Mouse (Mus musculus) ES-E14 (cell line): ENCODE measurements around the gene Clint1. TPM values are rescaled to one million over a fixed set of nuclear protein-coding genes. Genes with fewer than 3 reads are reported as not detected.

ENCODE experiments used
- DNase-seq: peaks from one replicate; pipeline ENCODE4 v3.0.0-alpha.2; 2013; ENCODE audit warnings: low read depth, low spot score
- H3K27ac ChIP-seq: 2 replicates; pipeline ENCODE4 v1.5.1; 2012; ENCODE audit warnings: low read depth, mild to moderate bottlenecking, low read length, moderate library complexity, mixed read lengths; ENCODE audit not compliant: poor library complexity, insufficient read depth, severe bottlenecking
- H3K36me3 ChIP-seq: 2 replicates; pipeline ENCODE4 v1.6.1; 2012; ENCODE audit warnings: mild to moderate bottlenecking, low read length, moderate library complexity, mixed read lengths; ENCODE audit not compliant: control insufficient read depth, poor library complexity, insufficient read depth, severe bottlenecking
- H3K4me1 ChIP-seq, 2 experiments: fragments of 150-350 bp in 1 of 2; sonication (generic) in 1 of 2; 2 replicates each; pipeline ENCODE4 v1.6.1; 2012; ENCODE audit warnings: low read length in 2 of 2, mild to moderate bottlenecking in 1 of 2, mixed read lengths in 1 of 2; ENCODE audit not compliant: control insufficient read depth in 2 of 2, insufficient read depth in 2 of 2, poor library complexity in 1 of 2
- H3K4me3 ChIP-seq, 2 experiments: fragments of 150-350 bp in 1 of 2; sonication (generic) in 1 of 2; 2 replicates each; pipeline ENCODE4 v1.5.1; 2012; ENCODE audit warnings: low read length in 2 of 2, low read depth in 1 of 2, mild to moderate bottlenecking in 1 of 2, mixed read lengths in 1 of 2; ENCODE audit not compliant: insufficient read depth in 1 of 2, poor library complexity in 1 of 2, severe bottlenecking in 1 of 2
- H3K9ac ChIP-seq: 2 replicates; pipeline ENCODE4 v1.6.1; 2012; ENCODE audit warnings: low read depth, mild to moderate bottlenecking, low read length, mixed read lengths; ENCODE audit not compliant: poor library complexity, insufficient read depth, severe bottlenecking
- H3K9me3 ChIP-seq: fragments of 150-350 bp; sonication (generic); 2 replicates; pipeline ENCODE4 v1.6.1; 2012; ENCODE audit warnings: low read depth, mild to moderate bottlenecking, low read length; ENCODE audit not compliant: control insufficient read depth, insufficient read depth
- CHD2 ChIP-seq: IDR thresholded peaks from 2 replicates; pipeline ENCODE4 v1.6.1; 2014; ENCODE audit warnings: mild to moderate bottlenecking, low read depth, low read length, inconsistent platforms
- HCFC1 ChIP-seq: IDR thresholded peaks from 2 replicates; pipeline ENCODE4 v1.6.1; 2012; ENCODE audit warnings: low read length, inconsistent platforms, borderline replicate concordance; ENCODE audit not compliant: insufficient read depth
- MAFK ChIP-seq: IDR thresholded peaks from 2 replicates; pipeline ENCODE4 v1.6.1; 2014; ENCODE audit warnings: mild to moderate bottlenecking, low read depth, low read length, inconsistent platforms; ENCODE audit not compliant: insufficient read depth
- ZC3H11A ChIP-seq: IDR thresholded peaks from 2 replicates; pipeline ENCODE4 v1.6.1; 2012; ENCODE audit warnings: low read depth, mild to moderate bottlenecking, inconsistent platforms, low read length, borderline replicate concordance
- ZNF384 ChIP-seq: IDR thresholded peaks from 2 replicates; pipeline ENCODE4 v1.6.1; 2012; ENCODE audit warnings: low read depth, low read length, inconsistent platforms
- in situ Hi-C, 2 experiments: fragments of 600-800 bp; cut with MboI; formaldehyde crosslinking; loops; one replicate each; pipeline ENCODE4 v1.15.1; 2025; ENCODE audit warnings: low sequenced_read_pairs in 2 of 2, inconsistent platforms in 1 of 2; ENCODE audit not compliant: unreplicated experiment in 2 of 2
- total RNA-seq: library from RNA; depleted of rRNA; stranded (reverse); fragments of 300-350 nt; gene quantifications from 2 replicates; pipeline ENCODE4 v1.2.3, GENCODE M21; 2012

Clint1 gene
- total RNA-seq, 1 experiment: 40.7 TPM

- H3K9ac ChIP-seq: no peak overlapping the region
- in situ Hi-C loops: no loop called here
- TF ChIP-seq ZNF384 (no peak), ZC3H11A (no peak), CHD2 (no peak), MAFK (no peak), HCFC1 (no peak)
- H3K9me3 ChIP-seq: no peaks in the 10 kb centered on the region
- H3K4me1 ChIP-seq: no peaks in the 10 kb centered on the region
- DNase-seq: no peak
- no peak overlapping the region for H3K27ac ChIP-seq
- no peak overlapping the region for H3K4me3 ChIP-seq
- no peaks in the 10 kb centered on the region for H3K36me3 ChIP-seq
These were observed 41.0 kb upstream of the Clint1 start for GRCm38 (mm10) chr11:45810805-45811204.

GRCm38 (mm10) chr11:45815603-45816002 is 36.2 kb upstream of the Clint1 start:
- H3K4me1 ChIP-seq: no peaks in the 10 kb centered on the region
- no peaks in the 10 kb centered on the region for H3K36me3 ChIP-seq
- no peak overlapping the region for H3K27ac ChIP-seq
- in situ Hi-C loops: no loop called here
- TF ChIP-seq MAFK (no peak), ZNF384 (no peak), CHD2 (no peak)
- H3K4me3 ChIP-seq: no peak overlapping the region
- H3K9ac ChIP-seq: no peak overlapping the region
- H3K9me3 ChIP-seq: no peaks in the 10 kb centered on the region
- no peak for DNase-seq

DNA sequence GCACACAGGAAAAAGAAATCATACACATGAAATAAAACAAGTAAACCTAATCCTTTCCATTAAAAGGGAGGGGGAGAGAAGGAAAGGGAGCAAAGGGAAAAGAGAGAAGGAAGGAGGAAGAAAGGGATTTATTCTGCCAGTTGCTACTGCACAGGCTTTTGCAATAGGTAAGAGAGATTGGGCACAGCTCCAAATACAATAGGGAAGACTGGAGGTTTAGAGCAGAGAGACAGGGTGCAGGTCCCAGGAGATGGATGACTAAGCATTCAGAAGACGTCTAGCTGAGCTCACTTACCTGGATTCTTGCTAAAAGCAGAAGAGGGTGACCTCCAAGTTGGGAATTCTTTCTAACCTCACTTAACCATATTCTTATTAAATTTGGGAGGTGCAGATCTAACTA is 35.1 kb upstream of the Clint1 start:
- no peak for DNase-seq
- Histone ChIP-seq H3K36me3 (no peaks in the 10 kb centered on the region), H3K9me3 (no peaks in the 10 kb centered on the region), H3K4me1 (no peaks in the 10 kb centered on the region), H3K9ac (no peak overlapping the region), H3K4me3 (no peak overlapping the region), H3K27ac (no peak overlapping the region)
- TF ChIP-seq ZNF384: no peak
- in situ Hi-C loops: no loop called here

GRCm38 (mm10) chr11:45817996-45818395 is 33.9 kb upstream of the Clint1 start:
- Histone ChIP-seq H3K36me3 (no peaks in the 10 kb centered on the region), H3K9me3 (no peaks in the 10 kb centered on the region), H3K27ac (no peak overlapping the region), H3K9ac (no peak overlapping the region), H3K4me1 (no peaks in the 10 kb centered on the region), H3K4me3 (no peak overlapping the region)
- TF ChIP-seq MAFK: no peak
- no peak for TF ChIP-seq ZNF384
- no peak for TF ChIP-seq HCFC1
- TF ChIP-seq CHD2: no peak
- no peak for TF ChIP-seq ZC3H11A
- no peak for DNase-seq
- in situ Hi-C loops: no loop called here

GRCm38 (mm10) chr11:45820930-45821329 is 30.9 kb upstream of the Clint1 start:
- H3K36me3 ChIP-seq: no peaks in the 10 kb centered on the region
- no peak for DNase-seq
- TF ChIP-seq ZNF384 (no peak), MAFK (no peak), HCFC1 (no peak), CHD2 (no peak), ZC3H11A (no peak)
- no peak overlapping the region for H3K27ac ChIP-seq
- in situ Hi-C loops: no loop called here
- H3K9me3 ChIP-seq: no peaks in the 10 kb centered on the region
- no peak overlapping the region for H3K4me3 ChIP-seq
- no peak overlapping the region for H3K9ac ChIP-seq
- no peaks in the 10 kb centered on the region for H3K4me1 ChIP-seq
